Mouse (Mus musculus): ENCODE measurements at regions not wholly inside any gene's neighbourhood (a gene's known extent, or its start where the extent isn't known, plus 50 kb on each side); places are given as distances from the start of the nearest gene placed in this dataset.

GRCm38 (mm10) chr6:91619735-91620732 lies 63.8 kb upstream of the Slc6a6 start:
- DNase-seq (ENCODE audit: low spot score): no peak

- no peak for DNase-seq (ENCODE audit: low spot score)
Measured at GRCm38 (mm10) chr6:91621437-91621836, 62.4 kb upstream of the Slc6a6 start.

- DNase-seq (ENCODE audit: low spot score): no peak
Measured at GRCm38 (mm10) chr6:91622425-91622824, 61.4 kb upstream of the Slc6a6 start.

- DNase-seq (ENCODE audit: low spot score): no peak
Measured at GRCm38 (mm10) chr6:91623646-91624045, 60.2 kb upstream of the Slc6a6 start.

- no peak for DNase-seq (ENCODE audit: low spot score)
Measured at GRCm38 (mm10) chr6:91629230-91629629, 54.6 kb upstream of the Slc6a6 start.

- DNase-seq (ENCODE audit: low spot score): no peak
Measured at GRCm38 (mm10) chr6:91631261-91631660, 52.6 kb upstream of the Slc6a6 start.

Measured in retina, embryonic 14.5 days (tissue).